Mouse (Mus musculus): ENCODE results near the gene Trim75.

- TF ChIP-seq POLR2A (IDR thresholded peaks at IDR 0.05; ENCODE audit: control insufficient read depth, extremely low read depth, insufficient read depth, low read length, poor library complexity) (peak; percentile 69), CTCF (IDR thresholded peaks at IDR 0.05; ENCODE audit: borderline replicate concordance, control insufficient read depth, extremely low read depth, insufficient read depth, low read length, poor library complexity) (no peak)
Observed at GRCm38 (mm10) chr8:64946820-64947697, 40.6 kb downstream of the Trim75 start, which contains the start of gene Tmem192.

Data from thymus, adult 2 months (tissue).